Mouse (Mus musculus): ENCODE results near the gene Ccm2. TPM values are rescaled to one million over a fixed set of nuclear protein-coding genes. Genes with fewer than 3 reads are reported as not detected.

Ccm2 gene
- total and polyA plus RNA-seq, 3 experiments, result 30.4 to 34.5 (median 32.7) TPM

DNA sequence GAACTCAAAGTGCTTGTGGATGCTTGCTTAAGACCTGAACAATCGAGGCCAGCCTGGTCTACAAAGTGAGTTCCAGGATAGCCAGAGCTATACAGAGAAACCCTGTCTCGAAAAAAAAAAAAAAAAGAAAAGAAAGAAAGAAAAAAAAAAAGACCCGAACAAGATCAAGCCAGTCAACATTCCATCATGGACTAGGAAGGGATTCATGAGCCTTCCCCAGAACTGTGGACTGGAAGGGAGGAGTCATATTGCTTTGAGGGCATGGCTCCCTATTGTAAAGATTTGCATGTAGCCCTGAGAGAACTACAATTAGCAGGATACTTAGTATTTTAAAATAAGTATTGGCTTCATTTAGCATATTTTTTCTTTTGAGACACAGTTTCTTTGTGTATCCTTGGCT lies 2.0 kb upstream of the Ccm2 start:
- Histone ChIP-seq H3K36me3 (replicated peaks in 1 of 2; ENCODE audit: control insufficient read depth in 1 of 2, insufficient read depth in 1 of 2, low read length in 1 of 2) (peaks cover 0 to 7% of the 10 kb centered on the region in 2 experiments), H3K9me3 (replicated peaks; ENCODE audit: low read length) (no peaks in the 10 kb centered on the region)
- in situ Hi-C loops (cut with MboI; ENCODE audit: low pct_ligation_motif_present, low pct_unique_long_range_greater_than_20kb, low sequenced_read_pairs), result loop anchor here (5.0 kb wide), 1 partner anchor 38 kb away; no protein-coding TSS in a partner anchor

DNA sequence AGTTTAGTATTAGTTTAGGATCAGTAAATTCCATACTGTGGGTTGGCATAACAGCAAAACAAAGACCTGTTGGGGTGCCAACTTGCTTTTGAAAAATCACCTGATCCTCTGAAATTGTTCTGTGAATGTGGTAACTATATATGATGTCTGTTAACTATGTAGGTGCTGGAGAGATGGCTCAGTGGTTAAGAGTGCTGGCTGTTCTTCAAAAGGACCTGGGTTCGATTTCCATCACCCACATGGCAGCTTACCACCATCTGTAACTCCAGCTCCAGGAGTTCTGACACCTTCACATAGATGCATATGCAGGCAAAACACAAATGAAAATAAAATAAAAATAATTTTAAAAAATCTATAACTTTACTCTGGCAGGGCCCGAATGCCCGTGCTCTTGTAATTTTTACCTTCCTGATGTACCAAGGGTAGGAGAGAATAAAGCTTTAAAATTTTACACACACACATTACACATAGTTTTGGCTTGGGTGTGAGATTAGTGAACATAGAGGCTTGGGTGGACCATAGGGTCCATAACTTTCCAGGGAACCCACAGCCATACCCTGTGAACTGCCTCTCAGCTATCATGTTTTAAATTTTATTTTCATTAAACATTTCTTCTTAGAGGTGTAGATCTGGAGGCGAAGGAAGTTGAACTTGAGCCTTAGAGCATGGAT lies 1.4 kb upstream of the Ccm2 start:
- H3K4me3 ChIP-seq (replicated peaks in 1 of 3; ENCODE audit: low read depth in 2 of 3, low read length in 2 of 3, poor library complexity in 1 of 3), result no peak overlapping the region

More for the DNA sequence above, 2.0 kb upstream of the Ccm2 start:
- Histone ChIP-seq H3K4me3 (replicated peaks in 1 of 3; ENCODE audit: low read depth in 2 of 3, low read length in 2 of 3, poor library complexity in 1 of 3) (no peak overlapping the region), H3K79me2 (replicated peaks; ENCODE audit: control insufficient read depth, extremely low read depth, insufficient read depth, poor library complexity, severe bottlenecking) (peaks cover 25% of the 10 kb centered on the region), H3K27ac (ENCODE audit: insufficient read depth, low read depth) (no peak overlapping the region), H3K27me3 (replicated peaks) (no peaks in the 10 kb centered on the region), H3K4me1 (ENCODE audit: control insufficient read depth in 1 of 2, insufficient read depth in 2 of 2) (peaks cover 8 to 26% of the 10 kb centered on the region in 2 experiments), H3K4me2 (ENCODE audit: insufficient read depth, low read depth, poor library complexity, severe bottlenecking) (no peak overlapping the region), H3K9ac (ENCODE audit: insufficient read depth, low read depth) (no peak overlapping the region)
- dilution Hi-C loops (cut with MboI; ENCODE audit: extremely low pct_ligation_motif_present, extremely low pct_unique_long_range_greater_than_20kb, low sequenced_read_pairs), result no loop called here
- TF ChIP-seq KAT2A (IDR thresholded peaks at IDR 0.05; ENCODE audit: insufficient replicate concordance, low read length) (no peak), POLR2AphosphoS2 (IDR thresholded peaks at IDR 0.05; ENCODE audit: low read depth, low read length) (no peak), ZMIZ1 (IDR thresholded peaks at IDR 0.05; ENCODE audit: low read depth, low read length) (no peak), MXI1 (IDR thresholded peaks at IDR 0.05; ENCODE audit: low read depth, low read length) (no peak), PAX5 (IDR thresholded peaks at IDR 0.05; ENCODE audit: low read length) (no peak), EP300 (IDR thresholded peaks at IDR 0.05; ENCODE audit: low read length) (no peak), MAFK (IDR thresholded peaks at IDR 0.05; ENCODE audit: insufficient replicate concordance, low read length) (no peak), ZKSCAN1 (IDR thresholded peaks at IDR 0.05; ENCODE audit: borderline replicate concordance, low read depth, low read length) (no peak), SMC3 (IDR thresholded peaks at IDR 0.05; ENCODE audit: low read depth, low read length) (no peak), BHLHE40 (IDR thresholded peaks at IDR 0.05; ENCODE audit: low read depth, low read length) (no peak), TCF12 (IDR thresholded peaks at IDR 0.05; ENCODE audit: low read depth, low read length) (no peak), MYC (IDR thresholded peaks at IDR 0.05; ENCODE audit: low read depth, low read length) (no peak), CTCF (conservative IDR thresholded peaks at IDR 0.05 in 1 of 2, IDR thresholded peaks at IDR 0.05 in 1 of 2; ENCODE audit: low read depth in 2 of 2, low read length in 2 of 2) (no peak), CHD2 (IDR thresholded peaks at IDR 0.05; ENCODE audit: low read length) (no peak), USF1 (IDR thresholded peaks at IDR 0.05; ENCODE audit: low read depth, low read length) (no peak), RAD21 (IDR thresholded peaks at IDR 0.05; ENCODE audit: low read depth, low read length) (no peak), NRF1 (IDR thresholded peaks at IDR 0.05; ENCODE audit: low read depth, low read length) (no peak), ELF1 (IDR thresholded peaks at IDR 0.05; ENCODE audit: low read depth, low read length) (no peak), USF2 (conservative IDR thresholded peaks at IDR 0.05; ENCODE audit: low read depth, low read length) (no peak), JUND (conservative IDR thresholded peaks at IDR 0.05; ENCODE audit: low read depth, low read length) (no peak)
- no peak for DNase-seq (ENCODE audit: extremely low read depth)

More for the DNA sequence above, 1.4 kb upstream of the Ccm2 start:
- peak overlapping the region; percentile 86; the same call in 1 of the 2 replicates for H3K4me2 ChIP-seq (ENCODE audit: insufficient read depth, low read depth, poor library complexity, severe bottlenecking)
- TF ChIP-seq JUN (IDR thresholded peaks at IDR 0.05; ENCODE audit: insufficient read depth, low read depth, low read length) (no peak), E2F4 (IDR thresholded peaks at IDR 0.05; ENCODE audit: insufficient replicate concordance, low read depth, low read length) (no peak), JUND (conservative IDR thresholded peaks at IDR 0.05; ENCODE audit: low read depth, low read length) (no peak), SIN3A (IDR thresholded peaks at IDR 0.05; ENCODE audit: low read length) (no peak), MYC (IDR thresholded peaks at IDR 0.05; ENCODE audit: low read depth, low read length) (no peak), USF1 (IDR thresholded peaks at IDR 0.05; ENCODE audit: low read depth, low read length) (no peak), GABPA (IDR thresholded peaks at IDR 0.05; ENCODE audit: insufficient replicate concordance, low read depth, low read length) (no peak), TCF12 (IDR thresholded peaks at IDR 0.05; ENCODE audit: low read depth, low read length) (no peak), MAFK (IDR thresholded peaks at IDR 0.05; ENCODE audit: insufficient replicate concordance, low read length) (no peak), ETS1 (conservative IDR thresholded peaks at IDR 0.05; ENCODE audit: low read depth, low read length) (no peak), RAD21 (IDR thresholded peaks at IDR 0.05; ENCODE audit: low read depth, low read length) (no peak), MAX (IDR thresholded peaks at IDR 0.05; ENCODE audit: low read length) (no peak), TBP (conservative IDR thresholded peaks at IDR 0.05; ENCODE audit: low read depth, low read length) (no peak)
- in situ Hi-C loops (cut with MboI; ENCODE audit: low pct_ligation_motif_present, low pct_unique_long_range_greater_than_20kb, low sequenced_read_pairs), result loop anchor here (5.0 kb wide), 1 partner anchor 37 kb away; no protein-coding TSS in a partner anchor
- dilution Hi-C loops (cut with MboI; ENCODE audit: extremely low pct_ligation_motif_present, extremely low pct_unique_long_range_greater_than_20kb, low sequenced_read_pairs), result no loop called here
- no peak overlapping the region for H3K9ac ChIP-seq (ENCODE audit: insufficient read depth, low read depth)
- H3K27ac ChIP-seq (ENCODE audit: insufficient read depth, low read depth), result no peak overlapping the region
- peaks cover 8 to 30% of the 10 kb centered on the region in 2 experiments for H3K4me1 ChIP-seq (ENCODE audit: control insufficient read depth in 1 of 2, insufficient read depth in 2 of 2)
- H3K27me3 ChIP-seq (replicated peaks), result no peaks in the 10 kb centered on the region
- H3K9me3 ChIP-seq (replicated peaks; ENCODE audit: low read length), result no peaks in the 10 kb centered on the region
- H3K36me3 ChIP-seq (replicated peaks in 1 of 2; ENCODE audit: control insufficient read depth in 1 of 2, insufficient read depth in 1 of 2, low read length in 1 of 2), result peaks cover 0 to 13% of the 10 kb centered on the region in 2 experiments
- no peak for DNase-seq (ENCODE audit: extremely low read depth)
- peaks cover 31% of the 10 kb centered on the region for H3K79me2 ChIP-seq (replicated peaks; ENCODE audit: control insufficient read depth, extremely low read depth, insufficient read depth, poor library complexity, severe bottlenecking)
